Mouse (Mus musculus) cerebellum, adult 2 months (tissue): ENCODE results near the gene Fam49a.

ENCODE experiments used
- CTCF ChIP-seq: fragments of 200-500 bp; IDR thresholded peaks from 2 replicates; pipeline ENCODE4 v1.5.1; 2011; ENCODE audit warnings: low read depth, mild to moderate bottlenecking, control low read depth, low read length, moderate library complexity, borderline replicate concordance; ENCODE audit not compliant: insufficient read depth
- POLR2A ChIP-seq: fragments of 200-500 bp; IDR thresholded peaks from 2 replicates; pipeline ENCODE4 v1.6.1; 2011; ENCODE audit warnings: low read length, control low read depth, borderline replicate concordance; ENCODE audit not compliant: insufficient read depth

DNA sequence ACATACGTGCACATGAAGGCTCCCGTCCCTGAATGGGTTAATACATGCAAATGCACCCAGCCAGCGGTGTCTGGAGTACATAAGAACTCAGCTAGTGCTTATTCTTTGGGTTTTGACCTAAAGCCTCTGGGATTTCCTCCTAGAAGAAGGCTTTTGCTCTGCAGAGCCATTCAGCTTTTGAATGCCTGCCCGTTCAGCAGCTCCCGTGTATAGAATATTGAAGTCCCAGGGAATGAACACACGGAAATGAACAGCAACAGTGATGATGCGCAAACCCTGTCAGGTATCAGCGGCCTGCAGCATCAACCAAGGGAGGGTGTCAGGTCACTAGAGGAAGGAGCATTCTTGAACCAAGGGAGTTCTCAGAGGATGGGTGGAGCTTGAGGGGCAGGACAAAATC lies 52.4 kb downstream of the Fam49a start:
- TF ChIP-seq CTCF (no peak), POLR2A (no peak)
